Mouse (Mus musculus): ENCODE measurements around the gene Bscl2. TPM values are rescaled to one million over a fixed set of nuclear protein-coding genes. Genes with fewer than 3 reads are reported as not detected.
"Not testable (repeated sequence)": the region's sequence is repeated elsewhere in the genome, so short reads cannot be mapped to it uniquely, and the experiment has no call there.

The Bscl2 gene
- polyA plus RNA-seq, 1 experiment, result 71.0 TPM

GRCm38 (mm10) chr19:8871267-8872186, 34.3 kb downstream of the Bscl2 start, which contains the start of gene Ubxn1:
Gene Ubxn1, plus strand, starts transcription at chr19:8871496.
- DNase-seq (ENCODE audit: low spot score), result peak; percentile 96

- DNase-seq (ENCODE audit: low spot score), result no peak
Measured at GRCm38 (mm10) chr19:8872266-8872840, 35.1 kb downstream of the Bscl2 start.

- no peak for DNase-seq (ENCODE audit: low spot score)
Measured at GRCm38 (mm10) chr19:8875031-8875430, 37.8 kb downstream of the Bscl2 start.

- peak; percentile 79 for DNase-seq (ENCODE audit: low spot score)
Measured at GRCm38 (mm10) chr19:8880311-8881033, 43.2 kb downstream of the Bscl2 start, which contains the start of gene Uqcc3. Gene Uqcc3, minus strand, starts transcription at chr19:8880923.

GRCm38 (mm10) chr19:8881034-8881392, 43.7 kb downstream of the Bscl2 start:
- DNase-seq (ENCODE audit: low spot score), result no peak

- DNase-seq (ENCODE audit: low spot score), result no peak
Measured at GRCm38 (mm10) chr19:8883616-8884015, 46.3 kb downstream of the Bscl2 start, which contains the start of the genes Lbhd1 and Gm49403. Gene Lbhd1, plus strand, starts transcription at chr19:8883732. Gene Gm49403, plus strand, starts transcription at chr19:8883930.

- DNase-seq (ENCODE audit: low spot score), result no peak
Measured at GRCm38 (mm10) chr19:8886916-8887584, 49.8 kb downstream of the Bscl2 start.

- DNase-seq (ENCODE audit: low spot score), result no peak
Measured at GRCm38 (mm10) chr19:8887585-8888463, 50.6 kb downstream of the Bscl2 start.

GRCm38 (mm10) chr19:8888511-8889385, 51.5 kb downstream of the Bscl2 start, which contains the start of the genes 1810009A15Rik and Gm49416:
Gene 1810009A15Rik, plus strand, starts transcription at chr19:8888853.
Gene Gm49416, plus strand, starts transcription at chr19:8888926.
- DNase-seq (ENCODE audit: low spot score), result peak; percentile 84

- DNase-seq (ENCODE audit: low spot score), result peak; percentile 74
Measured at GRCm38 (mm10) chr19:8892829-8893766, 55.8 kb downstream of the Bscl2 start, which contains the start of gene Ints5. Gene Ints5, plus strand, starts transcription at chr19:8893005.

GRCm38 (mm10) chr19:8895397-8895960, 58.2 kb downstream of the Bscl2 start:
- DNase-seq (ENCODE audit: low spot score), result no peak

- DNase-seq (ENCODE audit: low spot score), result not testable (repeated sequence)
Measured at GRCm38 (mm10) chr19:8896231-8896630, 59.0 kb downstream of the Bscl2 start.

GRCm38 (mm10) chr19:8897211-8897864, 60.1 kb downstream of the Bscl2 start:
- DNase-seq (ENCODE audit: low spot score), result not testable (repeated sequence)

GRCm38 (mm10) chr19:8897865-8898495, 60.7 kb downstream of the Bscl2 start, which contains the start of gene Ganab:
Gene Ganab, plus strand, starts transcription at chr19:8898071.
- DNase-seq (ENCODE audit: low spot score), result peak; percentile 84
